Comparison of ENCODE assay signal across 15 mouse cellular contexts in the genomic region with DNA sequence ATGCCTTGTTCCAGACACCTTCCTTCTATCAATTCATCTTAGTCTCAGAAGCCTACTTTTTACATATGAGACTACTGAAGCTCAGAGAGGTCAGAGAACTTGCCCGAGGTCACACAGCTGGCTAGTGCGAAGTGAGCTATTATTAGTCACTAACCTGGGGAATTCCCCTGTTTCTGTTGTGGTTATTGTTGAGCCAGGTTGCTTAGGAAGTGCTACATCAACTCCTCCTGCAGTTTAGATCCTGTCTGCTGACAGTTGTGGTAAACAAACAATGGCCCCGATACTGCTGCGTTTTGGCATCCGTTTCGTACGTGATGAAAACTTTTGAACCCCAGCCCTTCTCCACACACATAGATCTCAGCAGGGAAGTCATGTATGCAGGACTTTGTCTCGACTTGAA.
A peak's percentile ranks its signal among the peaks of the same experiment; 100 is the strongest.
DNase-seq lines count a peak whose midpoint lies in the region.
"Had no signal": no experiment of that assay in that cellular context is flagged by ENCODE, and none has a peak within 500 bp of the region (broad histone marks: within the 10 kb centered on the region; RNA-seq: fewer than 3 reads in every experiment).

No protein-coding gene starts in this region.

- peak; percentile 32 for DNase-seq in 3T3-L1 (ENCODE audit: low read depth, low spot score)
- peak; percentile 45 for DNase-seq in A20 (ENCODE audit: low read depth, low spot score)
- peak; percentile 9 for DNase-seq in NIH3T3 (ENCODE audit: low read depth)
- peak; percentile 21 for DNase-seq in naive thymus-derived CD4-positive, alpha-beta T cell, adult 2 months (ENCODE audit: low read depth)
- no peak for DNase-seq in right cerebral cortex, adult 2 months (ENCODE audit: low spot score in 2 of 2)
- DNase-seq in urinary bladder, postnatal 14 days (ENCODE audit: low spot score): no peak
- DNase-seq in lung, postnatal 10 days: no peak
- DNase-seq: cerebellum, adult 11-12 months; cerebellum, postnatal 14 days; gastrocnemius, postnatal 36 days; lung, embryonic 14.5 days; lung, postnatal 36 days; right cerebral cortex, postnatal 14 days; spleen, adult 18-20 months; thymus, postnatal 14 days had no signal

Comparison
In these comparisons a context has a peak if more than half of its experiments do, and no peak if none do; other contexts are left out.
1. DNase-seq: peak in 3T3-L1 (single experiment), A20 (single experiment), NIH3T3 (single experiment) and naive thymus-derived CD4-positive, alpha-beta T cell, adult 2 months (single experiment); none in right cerebral cortex, adult 2 months (0 of 2), urinary bladder, postnatal 14 days (single experiment) and lung, postnatal 10 days (single experiment).